In the genomic region with DNA sequence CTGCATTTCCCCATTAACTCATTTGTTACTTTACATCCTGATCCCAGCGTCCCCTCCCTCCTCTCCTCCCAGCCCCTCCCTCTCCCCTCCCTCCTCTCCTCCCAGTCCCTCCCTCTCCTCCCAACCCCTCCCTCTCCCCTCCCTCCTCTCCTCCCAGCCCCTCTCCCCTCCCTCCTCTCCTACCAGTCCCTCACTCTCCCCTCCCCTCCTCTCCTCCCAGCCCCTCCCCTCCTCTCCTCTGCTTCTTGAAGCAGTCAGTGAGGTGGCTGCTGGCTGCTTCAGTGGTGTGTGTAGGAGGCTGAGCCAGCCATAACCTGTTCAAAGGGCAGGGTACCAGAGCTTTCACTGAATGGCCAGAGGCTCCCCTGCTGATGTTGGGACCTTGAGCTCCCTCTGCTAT, we compare ENCODE assay signal across 14 mouse cellular contexts. TPM values are rescaled to one million over a fixed set of nuclear protein-coding genes. Genes with fewer than 3 reads are reported as not detected.
DNase-seq lines count a peak whose midpoint lies in the region; ATAC-seq and TF ChIP-seq lines count a peak whose summit lies in the region.
"Had no signal": no experiment of that assay in that cellular context is flagged by ENCODE, and none has a peak within 500 bp of the region (broad histone marks: within the 10 kb centered on the region; RNA-seq: fewer than 3 reads in every experiment).

No protein-coding gene starts in this region.

- no peaks in the 10 kb centered on the region for H3K9me3 ChIP-seq in forebrain, embryonic 12.5 days
- H3K9me3 ChIP-seq in forebrain, embryonic 13.5 days (replicated peaks), result no peaks in the 10 kb centered on the region
- no peaks in the 10 kb centered on the region for H3K9me3 ChIP-seq in liver, postnatal 0 days (ENCODE audit: low read length)
- H3K9me3 ChIP-seq: heart, embryonic 10.5 days; megakaryocyte, embryonic 14.5 days had no signal

- H3K4me2 ChIP-seq in forebrain, embryonic 12.5 days, result no peak overlapping the region
- H3K4me2 ChIP-seq in forebrain, embryonic 13.5 days, result no peak overlapping the region
- H3K4me2 ChIP-seq in liver, postnatal 0 days (ENCODE audit: low read depth, low read length), result no peak overlapping the region

- no peak for TF ChIP-seq CTCF in liver, postnatal 0 days (IDR thresholded peaks at IDR 0.05; ENCODE audit: low read depth)

- 0 out of 2 replicates have a peak overlapping the region, but pooled peaks have one; percentile 11 for H3K27ac ChIP-seq in forebrain, embryonic 12.5 days
- no peak overlapping the region for H3K27ac ChIP-seq in forebrain, embryonic 13.5 days
- no peak overlapping the region for H3K27ac ChIP-seq in liver, postnatal 0 days (ENCODE audit: low read depth)
- H3K27ac ChIP-seq: heart, embryonic 10.5 days had no signal

- DNase-seq in Muller cell, postnatal 12 days (ENCODE audit: inconsistent ontology term), result peak; percentile 87
- peak; percentile 68 to 69 for DNase-seq in kidney, adult 8-10 months
- DNase-seq in liver, postnatal 0 days, result peak; percentile 39
- no peak for DNase-seq in spleen, postnatal 14 days (ENCODE audit: low spot score in 2 of 2)
- DNase-seq in frontal cortex, postnatal 36 days (ENCODE audit: low spot score in 2 of 2), result no peak
- no peak for DNase-seq in frontal cortex, postnatal 25 days (ENCODE audit: low spot score in 2 of 2)
- DNase-seq: adrenal gland, postnatal 25 days; B cell, adult 2 months; layer of hippocampus, postnatal 36 days; thymus, adult 2 months had no signal

- 33% methylated on average over 1 of the region's 1 CpGs for WGBS in forebrain, embryonic 12.5 days
- 0% methylated on average over 1 of the region's 1 CpGs for WGBS in forebrain, embryonic 13.5 days
- WGBS in liver, postnatal 0 days (ENCODE audit: insufficient replicate concordance), result 45% methylated on average over 1 of the region's 1 CpGs

- no peak overlapping the region for H3K4me3 ChIP-seq in forebrain, embryonic 12.5 days (replicated peaks)
- H3K4me3 ChIP-seq in forebrain, embryonic 13.5 days, result no peak overlapping the region
- H3K4me3 ChIP-seq in liver, postnatal 0 days (ENCODE audit: low read depth, low read length), result no peak overlapping the region
- H3K4me3 ChIP-seq: heart, embryonic 10.5 days; megakaryocyte, embryonic 14.5 days had no signal

- ATAC-seq in forebrain, embryonic 12.5 days (ENCODE audit: low FRiP score), result peak; percentile 51; the same call in 1 of the 2 replicates
- ATAC-seq in forebrain, embryonic 13.5 days, result no peak
- ATAC-seq in liver, postnatal 0 days, result no peak

- peaks cover 61% of the 10 kb centered on the region for H3K36me3 ChIP-seq in forebrain, embryonic 12.5 days (replicated peaks)
- peaks cover 65% of the 10 kb centered on the region for H3K36me3 ChIP-seq in forebrain, embryonic 13.5 days (ENCODE audit: poor library complexity, severe bottlenecking)
- peaks cover 61% of the 10 kb centered on the region for H3K36me3 ChIP-seq in liver, postnatal 0 days (replicated peaks; ENCODE audit: insufficient read depth, low read length)

- H3K4me1 ChIP-seq in forebrain, embryonic 12.5 days, result peaks cover 12% of the 10 kb centered on the region
- H3K4me1 ChIP-seq in forebrain, embryonic 13.5 days, result peaks cover 9% of the 10 kb centered on the region
- peaks cover 4% of the 10 kb centered on the region; the same call in 1 of the 2 replicates for H3K4me1 ChIP-seq in liver, postnatal 0 days (ENCODE audit: insufficient read depth)

- TF ChIP-seq EP300 in liver, postnatal 0 days (IDR thresholded peaks at IDR 0.05; ENCODE audit: low read depth), result no peak

- no peaks in the 10 kb centered on the region for H3K27me3 ChIP-seq in forebrain, embryonic 12.5 days
- no peaks in the 10 kb centered on the region for H3K27me3 ChIP-seq in forebrain, embryonic 13.5 days
- no peaks in the 10 kb centered on the region for H3K27me3 ChIP-seq in liver, postnatal 0 days (ENCODE audit: insufficient read depth, low read length)
- H3K27me3 ChIP-seq: megakaryocyte, embryonic 14.5 days had no signal

- no peak overlapping the region for H3K9ac ChIP-seq in forebrain, embryonic 12.5 days
- H3K9ac ChIP-seq in forebrain, embryonic 13.5 days, result no peak overlapping the region
- H3K9ac ChIP-seq in liver, postnatal 0 days (replicated peaks), result no peak overlapping the region

RNA-seq across cellular contexts. Expression of a gene that starts 12.0 kb away (rescaled TPM):
- polyA plus RNA-seq in forebrain, embryonic 12.5 days (2016; fragmentation: Nextera tagmentation; extraction: Ambion mirVana), result 12.7 and 15.2 TPM in 2 replicates
- 12.0 and 12.2 TPM in 2 replicates for polyA plus RNA-seq in forebrain, embryonic 13.5 days (2015; fragmentation: Nextera tagmentation; extraction: Ambion mirVana)
- 2.8 and 4.0 TPM in 2 replicates for polyA plus RNA-seq in liver, postnatal 0 days (2015; fragmentation: Nextera tagmentation; extraction: Ambion mirVana)

RNA-seq across cellular contexts. Expression of a gene that starts 50.5 kb away (rescaled TPM):
- 5.2 and 5.9 TPM in 2 replicates for polyA plus RNA-seq in forebrain, embryonic 12.5 days (2016; fragmentation: Nextera tagmentation; extraction: Ambion mirVana)
- polyA plus RNA-seq in forebrain, embryonic 13.5 days (2015; fragmentation: Nextera tagmentation; extraction: Ambion mirVana), result 3.1 and 3.3 TPM in 2 replicates
- 1.7 TPM in 2 replicates for polyA plus RNA-seq in liver, postnatal 0 days (2015; fragmentation: Nextera tagmentation; extraction: Ambion mirVana)

Comparison
In these comparisons a context has a peak if more than half of its experiments do, and no peak if none do; other contexts are left out.
1. DNase-seq: peak in Muller cell, postnatal 12 days (single experiment), kidney, adult 8-10 months (2 of 2) and liver, postnatal 0 days (single experiment); none in spleen, postnatal 14 days (0 of 2), frontal cortex, postnatal 36 days (0 of 2) and frontal cortex, postnatal 25 days (0 of 2).